Mouse (Mus musculus): ENCODE measurements around the gene Npepps. TPM values are rescaled to one million over a fixed set of nuclear protein-coding genes. Genes with fewer than 3 reads are reported as not detected.

Npepps gene
- polyA plus RNA-seq, 1 experiment: 22.3 TPM

GRCm38 (mm10) chr11:97299939-97300338, 19.5 kb upstream of the Npepps start:
- TF ChIP-seq CTCF (IDR thresholded peaks at IDR 0.05; ENCODE audit: insufficient read depth, low read length): no peak
- TF ChIP-seq POLR2A (IDR thresholded peaks at IDR 0.05; ENCODE audit: borderline replicate concordance, extremely low read depth, low read depth, low read length): no peak
- Histone ChIP-seq H3K4me3 (replicated peaks; ENCODE audit: extremely low read depth, low read depth, low read length) (no peak overlapping the region), H3K4me1 (ENCODE audit: control insufficient read depth, insufficient read depth, low read length) (peaks cover 14% of the 10 kb centered on the region)
- DNase-seq: no peak
- WGBS: 88% methylated on average over 2 of the region's 2 CpGs

DNA sequence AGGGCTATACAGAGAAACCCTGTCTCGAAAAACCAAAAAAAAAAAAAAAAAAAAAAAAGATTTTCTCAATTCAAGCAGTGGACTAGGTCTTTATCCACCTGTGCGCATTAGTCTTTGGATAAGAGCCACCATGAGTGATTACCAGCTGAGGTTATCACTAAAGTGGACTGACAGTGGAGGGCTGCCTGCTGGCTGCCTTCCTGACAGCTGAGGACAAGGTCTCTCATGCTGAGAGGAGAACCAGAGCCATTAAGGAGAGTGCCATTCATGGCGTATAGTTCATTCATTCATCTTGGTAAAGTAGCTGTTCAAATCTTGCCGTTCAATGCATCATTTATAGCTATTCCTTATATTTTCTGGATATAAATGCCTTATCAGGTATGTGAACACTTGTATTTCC, 16.1 kb upstream of the Npepps start:
- no peak overlapping the region for H3K4me3 ChIP-seq (replicated peaks; ENCODE audit: extremely low read depth, low read depth, low read length)
- no peak for DNase-seq
- peaks cover 1% of the 10 kb centered on the region; the same call in 1 of the 2 replicates for H3K4me1 ChIP-seq (ENCODE audit: control insufficient read depth, insufficient read depth, low read length)
- TF ChIP-seq POLR2A (IDR thresholded peaks at IDR 0.05; ENCODE audit: borderline replicate concordance, extremely low read depth, low read depth, low read length): no peak
- TF ChIP-seq CTCF (IDR thresholded peaks at IDR 0.05; ENCODE audit: insufficient read depth, low read length): no peak
- WGBS: 81% methylated on average over 3 of the region's 4 CpGs

DNA sequence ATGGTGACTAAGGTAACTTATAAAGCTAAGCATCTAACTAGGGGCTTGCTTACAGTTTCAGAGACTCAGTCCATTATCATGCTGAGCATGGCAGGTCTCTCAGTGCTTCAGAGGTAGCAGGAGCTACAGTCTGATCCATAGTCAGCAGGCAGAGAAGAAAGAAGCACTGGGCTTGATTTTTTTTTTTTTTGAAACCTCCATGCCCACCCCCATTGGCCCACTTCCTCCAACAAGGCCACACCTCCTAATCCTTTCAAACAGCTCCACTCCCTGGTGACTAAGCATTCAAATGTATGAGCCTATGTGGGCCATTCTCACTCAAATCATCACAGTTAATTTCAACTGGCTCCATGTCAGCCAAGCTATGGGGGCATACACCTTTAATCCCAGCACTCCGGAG, 12.3 kb upstream of the Npepps start:
- H3K4me3 ChIP-seq (replicated peaks; ENCODE audit: extremely low read depth, low read depth, low read length): no peak overlapping the region
- H3K4me1 ChIP-seq (ENCODE audit: control insufficient read depth, insufficient read depth, low read length): no peaks in the 10 kb centered on the region; the same call in 1 of the 2 replicates
- no peak for DNase-seq
- TF ChIP-seq POLR2A (IDR thresholded peaks at IDR 0.05; ENCODE audit: borderline replicate concordance, extremely low read depth, low read depth, low read length): no peak
- no peak for TF ChIP-seq CTCF (IDR thresholded peaks at IDR 0.05; ENCODE audit: insufficient read depth, low read length)
- WGBS: 97% methylated on average over 1 of the region's 1 CpGs

GRCm38 (mm10) chr11:97289276-97290230, 9.1 kb upstream of the Npepps start:
- Histone ChIP-seq H3K4me3 (replicated peaks; ENCODE audit: extremely low read depth, low read depth, low read length) (no peak overlapping the region), H3K4me1 (ENCODE audit: control insufficient read depth, insufficient read depth, low read length) (no peaks in the 10 kb centered on the region; the same call in 1 of the 2 replicates)
- no peak for TF ChIP-seq CTCF (IDR thresholded peaks at IDR 0.05; ENCODE audit: insufficient read depth, low read length)
- TF ChIP-seq POLR2A (IDR thresholded peaks at IDR 0.05; ENCODE audit: borderline replicate concordance, extremely low read depth, low read depth, low read length): no peak
- no peak for DNase-seq
- 49% methylated on average over 12 of the region's 12 CpGs for WGBS

- no peak for DNase-seq
- TF ChIP-seq POLR2A (IDR thresholded peaks at IDR 0.05; ENCODE audit: borderline replicate concordance, extremely low read depth, low read depth, low read length): no peak
- no peak for TF ChIP-seq CTCF (IDR thresholded peaks at IDR 0.05; ENCODE audit: insufficient read depth, low read length)
- Histone ChIP-seq H3K4me3 (replicated peaks; ENCODE audit: extremely low read depth, low read depth, low read length) (no peak overlapping the region), H3K4me1 (ENCODE audit: control insufficient read depth, insufficient read depth, low read length) (no peaks in the 10 kb centered on the region; the same call in 1 of the 2 replicates)
Measured at GRCm38 (mm10) chr11:97287643-97288042, 7.2 kb upstream of the Npepps start.

DNA sequence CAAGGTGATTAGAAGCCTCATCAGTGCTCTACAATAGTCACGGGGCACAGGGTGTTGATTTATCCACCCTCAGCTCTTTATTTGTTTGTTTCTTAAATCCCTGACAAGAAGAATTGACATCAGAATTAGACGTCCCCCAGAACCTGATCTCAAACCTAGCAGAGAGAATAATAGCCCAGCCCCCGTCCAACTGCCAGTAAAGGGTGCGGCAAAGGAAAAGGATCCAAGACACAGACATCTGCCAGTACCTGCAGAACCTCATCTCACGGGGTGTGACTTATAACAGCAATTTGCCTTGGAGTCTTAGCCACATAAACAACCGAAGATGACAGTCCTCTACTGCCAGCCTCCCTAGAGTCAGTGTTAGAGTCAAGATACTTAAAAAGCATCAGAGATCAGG, 6.5 kb upstream of the Npepps start:
- no peak for DNase-seq
- Histone ChIP-seq H3K4me3 (replicated peaks; ENCODE audit: extremely low read depth, low read depth, low read length) (no peak overlapping the region), H3K4me1 (ENCODE audit: control insufficient read depth, insufficient read depth, low read length) (no peaks in the 10 kb centered on the region; the same call in 1 of the 2 replicates)
- TF ChIP-seq POLR2A (IDR thresholded peaks at IDR 0.05; ENCODE audit: borderline replicate concordance, extremely low read depth, low read depth, low read length) (no peak), CTCF (IDR thresholded peaks at IDR 0.05; ENCODE audit: insufficient read depth, low read length) (no peak)
- 56% methylated on average over 6 of the region's 6 CpGs for WGBS

GRCm38 (mm10) chr11:97285852-97286775, 5.7 kb upstream of the Npepps start:
- DNase-seq: no peak
- no peaks in the 10 kb centered on the region; the same call in 1 of the 2 replicates for H3K4me1 ChIP-seq (ENCODE audit: control insufficient read depth, insufficient read depth, low read length)
- H3K4me3 ChIP-seq (replicated peaks; ENCODE audit: extremely low read depth, low read depth, low read length): no peak overlapping the region
- 58% methylated on average over 9 of the region's 9 CpGs for WGBS
- no peak for TF ChIP-seq CTCF (IDR thresholded peaks at IDR 0.05; ENCODE audit: insufficient read depth, low read length)
- TF ChIP-seq POLR2A (IDR thresholded peaks at IDR 0.05; ENCODE audit: borderline replicate concordance, extremely low read depth, low read depth, low read length): no peak

GRCm38 (mm10) chr11:97284854-97285253, 4.4 kb upstream of the Npepps start:
- no peak for DNase-seq
- Histone ChIP-seq H3K4me3 (replicated peaks; ENCODE audit: extremely low read depth, low read depth, low read length) (no peak overlapping the region), H3K4me1 (ENCODE audit: control insufficient read depth, insufficient read depth, low read length) (no peaks in the 10 kb centered on the region; the same call in 1 of the 2 replicates)
- WGBS: 73% methylated on average over 4 of the region's 4 CpGs
- TF ChIP-seq POLR2A (IDR thresholded peaks at IDR 0.05; ENCODE audit: borderline replicate concordance, extremely low read depth, low read depth, low read length) (no peak), CTCF (IDR thresholded peaks at IDR 0.05; ENCODE audit: insufficient read depth, low read length) (no peak)

- Histone ChIP-seq H3K4me3 (replicated peaks; ENCODE audit: extremely low read depth, low read depth, low read length) (no peak overlapping the region), H3K4me1 (ENCODE audit: control insufficient read depth, insufficient read depth, low read length) (peaks cover 2% of the 10 kb centered on the region; the same call in 1 of the 2 replicates)
- no peak for DNase-seq
- no peak for TF ChIP-seq CTCF (IDR thresholded peaks at IDR 0.05; ENCODE audit: insufficient read depth, low read length)
- TF ChIP-seq POLR2A (IDR thresholded peaks at IDR 0.05; ENCODE audit: borderline replicate concordance, extremely low read depth, low read depth, low read length): no peak
- 64% methylated on average over 6 of the region's 6 CpGs for WGBS
Measured at GRCm38 (mm10) chr11:97282179-97282578, 1.7 kb upstream of the Npepps start.
